20 mouse cellular contexts compared by ENCODE assay signal in the genomic region with DNA sequence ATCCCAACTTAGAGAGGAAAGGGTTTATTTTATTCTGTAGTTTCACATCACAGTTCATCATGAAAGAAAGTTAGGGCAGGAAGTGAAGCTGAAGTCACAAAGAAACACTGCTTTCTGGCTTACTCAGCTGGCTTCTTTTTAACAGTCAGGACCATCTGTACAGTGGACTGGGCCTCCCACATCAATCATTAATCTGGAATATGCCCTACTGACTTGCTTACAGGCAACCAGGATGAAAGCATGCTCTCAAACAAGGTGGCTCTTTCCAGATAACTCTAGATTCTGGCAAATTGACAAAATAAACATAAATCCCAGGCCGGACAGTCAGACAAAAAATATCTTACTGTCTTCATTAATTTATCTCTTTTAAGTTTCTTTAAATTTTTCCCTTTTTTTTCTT. TPM values are rescaled to one million over a fixed set of nuclear protein-coding genes. Genes with fewer than 3 reads are reported as not detected.
A peak's percentile ranks its signal among the peaks of the same experiment; 100 is the strongest.
DNase-seq lines count a peak whose midpoint lies in the region; ATAC-seq and TF ChIP-seq lines count a peak whose summit lies in the region.
"Had no signal": no experiment of that assay in that cellular context is flagged by ENCODE, and none has a peak within 500 bp of the region (broad histone marks: within the 10 kb centered on the region; RNA-seq: fewer than 3 reads in every experiment).

No protein-coding gene starts in this region.

- no peak overlapping the region for H3K4me3 ChIP-seq in kidney, adult 2 months (ENCODE audit: insufficient read depth, low read depth, low read length)
- H3K4me3 ChIP-seq in kidney, postnatal 0 days (replicated peaks; ENCODE audit: low read depth, low read length): no peak overlapping the region
- no peak overlapping the region for H3K4me3 ChIP-seq in kidney, embryonic 14.5 days (ENCODE audit: low read length)
- no peak overlapping the region for H3K4me3 ChIP-seq in liver, embryonic 16.5 days (ENCODE audit: low read depth, low read length)
- no peak overlapping the region for H3K4me3 ChIP-seq in liver, embryonic 12.5 days
- no peak overlapping the region for H3K4me3 ChIP-seq in forebrain, embryonic 11.5 days (ENCODE audit: low read depth, low read length)
- H3K4me3 ChIP-seq: embryonic facial prominence, embryonic 15.5 days; erythroblast, embryonic 14.5 days; forebrain, embryonic 10.5 days; forebrain, embryonic 15.5 days; heart, embryonic 13.5 days had no signal

- DNase-seq in kidney, adult 2 months: peak; percentile 46
- DNase-seq in kidney, adult 18-20 months: no peak
- peak; percentile 3 for DNase-seq in kidney, postnatal 0 days (ENCODE audit: low spot score)
- no peak for DNase-seq in forebrain, embryonic 11.5 days (ENCODE audit: low spot score)
- DNase-seq: adrenal gland, adult 2 months; adrenal gland, postnatal 36 days; cerebellum, adult 8-10 months; cerebellum, postnatal 14 days; embryo, embryonic 11 days; gastrocnemius, postnatal 36 days; heart, postnatal 36 days had no signal

- 19% methylated on average over 1 of the region's 1 CpGs for WGBS in kidney, adult 2 months
- 56% methylated on average over 1 of the region's 1 CpGs for WGBS in kidney, postnatal 0 days
- WGBS in kidney, embryonic 14.5 days: 66% methylated on average over 1 of the region's 1 CpGs
- WGBS in liver, embryonic 16.5 days (ENCODE audit: insufficient replicate concordance): 51% methylated on average over 1 of the region's 1 CpGs
- WGBS in liver, embryonic 12.5 days (ENCODE audit: insufficient replicate concordance): 50% methylated on average over 1 of the region's 1 CpGs
- 85% methylated on average over 1 of the region's 1 CpGs for WGBS in forebrain, embryonic 11.5 days

- H3K27me3 ChIP-seq in kidney, adult 2 months (replicated peaks; ENCODE audit: control insufficient read depth, insufficient read depth, low read length): no peaks in the 10 kb centered on the region; the same call in 1 of the 2 replicates
- H3K27me3 ChIP-seq in kidney, postnatal 0 days (ENCODE audit: insufficient read depth, low read length): no peaks in the 10 kb centered on the region
- H3K27me3 ChIP-seq in kidney, embryonic 14.5 days (ENCODE audit: control insufficient read depth, insufficient read depth, low read length): no peaks in the 10 kb centered on the region
- no peaks in the 10 kb centered on the region for H3K27me3 ChIP-seq in liver, embryonic 16.5 days (ENCODE audit: control insufficient read depth, insufficient read depth, low read depth, low read length)
- no peaks in the 10 kb centered on the region for H3K27me3 ChIP-seq in liver, embryonic 12.5 days (replicated peaks)
- no peaks in the 10 kb centered on the region for H3K27me3 ChIP-seq in forebrain, embryonic 11.5 days (ENCODE audit: control insufficient read depth, insufficient read depth, low read length)
- H3K27me3 ChIP-seq: CH12.LX; embryonic facial prominence, embryonic 15.5 days; forebrain, embryonic 15.5 days; heart, embryonic 13.5 days had no signal

- H3K4me2 ChIP-seq in kidney, postnatal 0 days (ENCODE audit: low read length): no peak overlapping the region
- H3K4me2 ChIP-seq in kidney, embryonic 14.5 days (replicated peaks; ENCODE audit: low read depth, low read length): no peak overlapping the region
- H3K4me2 ChIP-seq in liver, embryonic 16.5 days (ENCODE audit: low read depth, low read length): no peak overlapping the region
- no peak overlapping the region for H3K4me2 ChIP-seq in liver, embryonic 12.5 days
- H3K4me2 ChIP-seq in forebrain, embryonic 11.5 days (ENCODE audit: low read depth, low read length, severe bottlenecking): no peak overlapping the region
- H3K4me2 ChIP-seq: embryonic facial prominence, embryonic 15.5 days; forebrain, embryonic 15.5 days; heart, embryonic 13.5 days had no signal

- H3K9ac ChIP-seq in kidney, postnatal 0 days (ENCODE audit: low read depth, low read length): no peak overlapping the region
- H3K9ac ChIP-seq in kidney, embryonic 14.5 days (ENCODE audit: low read depth, low read length): no peak overlapping the region
- H3K9ac ChIP-seq in liver, embryonic 16.5 days (ENCODE audit: low read depth, low read length): no peak overlapping the region
- H3K9ac ChIP-seq in liver, embryonic 12.5 days: no peak overlapping the region
- H3K9ac ChIP-seq in forebrain, embryonic 11.5 days (ENCODE audit: low read length): no peak overlapping the region
- H3K9ac ChIP-seq: embryonic facial prominence, embryonic 15.5 days; forebrain, embryonic 15.5 days; heart, embryonic 13.5 days had no signal

- no peak for TF ChIP-seq CTCF in kidney, adult 2 months (conservative IDR thresholded peaks at IDR 0.05; ENCODE audit: insufficient read depth, insufficient read length, low read depth, low read length)
- no peak for TF ChIP-seq CTCF in kidney, postnatal 0 days (IDR thresholded peaks at IDR 0.05; ENCODE audit: low read depth)

- H3K4me1 ChIP-seq in kidney, adult 2 months (ENCODE audit: control insufficient read depth, insufficient read depth, low read length): no peaks in the 10 kb centered on the region
- no peaks in the 10 kb centered on the region for H3K4me1 ChIP-seq in kidney, postnatal 0 days (replicated peaks; ENCODE audit: insufficient read depth, low read length)
- no peaks in the 10 kb centered on the region for H3K4me1 ChIP-seq in kidney, embryonic 14.5 days (ENCODE audit: control insufficient read depth, insufficient read depth, low read length)
- H3K4me1 ChIP-seq in liver, embryonic 16.5 days (ENCODE audit: control insufficient read depth, low read depth, low read length): no peaks in the 10 kb centered on the region
- H3K4me1 ChIP-seq in liver, embryonic 12.5 days: no peaks in the 10 kb centered on the region
- H3K4me1 ChIP-seq in forebrain, embryonic 11.5 days (replicated peaks; ENCODE audit: control insufficient read depth, insufficient read depth, low read length): no peaks in the 10 kb centered on the region
- H3K4me1 ChIP-seq: embryonic facial prominence, embryonic 15.5 days; forebrain, embryonic 10.5 days; forebrain, embryonic 15.5 days had no signal

- no peaks in the 10 kb centered on the region for H3K9me3 ChIP-seq in kidney, postnatal 0 days (replicated peaks; ENCODE audit: low read length)
- no peaks in the 10 kb centered on the region for H3K9me3 ChIP-seq in kidney, embryonic 14.5 days (ENCODE audit: control insufficient read depth, low read length)
- H3K9me3 ChIP-seq in liver, embryonic 16.5 days (replicated peaks; ENCODE audit: control insufficient read depth, low read length): no peaks in the 10 kb centered on the region
- no peaks in the 10 kb centered on the region for H3K9me3 ChIP-seq in liver, embryonic 12.5 days (replicated peaks)
- no peaks in the 10 kb centered on the region for H3K9me3 ChIP-seq in forebrain, embryonic 11.5 days (ENCODE audit: control insufficient read depth, low read length)
- H3K9me3 ChIP-seq: embryonic facial prominence, embryonic 15.5 days; forebrain, embryonic 10.5 days; forebrain, embryonic 15.5 days; heart, embryonic 13.5 days had no signal

- no peak overlapping the region for H3K27ac ChIP-seq in kidney, adult 2 months (ENCODE audit: insufficient read depth, low read depth, low read length)
- H3K27ac ChIP-seq in kidney, postnatal 0 days: no peak overlapping the region
- H3K27ac ChIP-seq in kidney, embryonic 14.5 days (ENCODE audit: low read depth, low read length): no peak overlapping the region
- no peak overlapping the region for H3K27ac ChIP-seq in liver, embryonic 16.5 days (ENCODE audit: low read length)
- no peak overlapping the region for H3K27ac ChIP-seq in liver, embryonic 12.5 days
- H3K27ac ChIP-seq in forebrain, embryonic 11.5 days (ENCODE audit: low read depth, low read length): no peak overlapping the region
- H3K27ac ChIP-seq: embryonic facial prominence, embryonic 15.5 days; forebrain, embryonic 10.5 days; forebrain, embryonic 15.5 days; heart, embryonic 13.5 days had no signal

- H3K36me3 ChIP-seq in kidney, adult 2 months (ENCODE audit: control insufficient read depth, insufficient read depth, low read length): no peaks in the 10 kb centered on the region
- no peaks in the 10 kb centered on the region for H3K36me3 ChIP-seq in kidney, postnatal 0 days (ENCODE audit: insufficient read depth, low read length)
- H3K36me3 ChIP-seq in kidney, embryonic 14.5 days (ENCODE audit: control insufficient read depth, insufficient read depth, low read length): no peaks in the 10 kb centered on the region
- H3K36me3 ChIP-seq in liver, embryonic 16.5 days (ENCODE audit: control insufficient read depth, insufficient read depth): no peaks in the 10 kb centered on the region
- H3K36me3 ChIP-seq in liver, embryonic 12.5 days: no peaks in the 10 kb centered on the region
- no peaks in the 10 kb centered on the region for H3K36me3 ChIP-seq in forebrain, embryonic 11.5 days (ENCODE audit: control insufficient read depth, insufficient read depth, low read length)
- H3K36me3 ChIP-seq: embryonic facial prominence, embryonic 15.5 days; forebrain, embryonic 10.5 days; forebrain, embryonic 15.5 days; heart, embryonic 13.5 days had no signal

- ATAC-seq in kidney, postnatal 0 days (replicated peaks; ENCODE audit: low FRiP score, low read depth): no peak
- no peak for ATAC-seq in kidney, embryonic 14.5 days (ENCODE audit: low FRiP score, low TSS enrichment)
- peak; percentile 43; the same call in 1 of the 2 replicates for ATAC-seq in liver, embryonic 16.5 days (ENCODE audit: low read depth)
- ATAC-seq in liver, embryonic 12.5 days: no peak
- ATAC-seq in forebrain, embryonic 11.5 days (replicated peaks; ENCODE audit: low FRiP score): no peak
- ATAC-seq: forebrain, embryonic 15.5 days had no signal

- TF ChIP-seq POLR2A in kidney, adult 2 months (IDR thresholded peaks at IDR 0.05; ENCODE audit: low read depth, low read length): no peak

RNA-seq across cellular contexts. Expression of a gene that starts 27.8 kb away (rescaled TPM):
- polyA plus RNA-seq in kidney, adult 2 months (2012; rRNA removed): 3.3 and 6.1 TPM in 2 replicates
- 139 and 142 TPM in 2 replicates for polyA plus RNA-seq in kidney, postnatal 0 days (2015; fragmentation: Nextera tagmentation; extraction: Ambion mirVana)
- 82.7 and 114 TPM in 2 replicates for polyA plus RNA-seq in kidney, embryonic 14.5 days (2014; fragmentation: Nextera tagmentation; extraction: Ambion mirVana)
- 129 and 131 TPM in 2 replicates for polyA plus RNA-seq in liver, embryonic 16.5 days (2015; fragmentation: Nextera tagmentation; extraction: Ambion mirVana)
- polyA plus RNA-seq in liver, embryonic 12.5 days (2016; fragmentation: Nextera tagmentation; extraction: Ambion mirVana): 302 and 316 TPM in 2 replicates
- polyA plus RNA-seq in forebrain, embryonic 11.5 days (2014; fragmentation: Nextera tagmentation; extraction: Ambion mirVana): 87.6 and 94.8 TPM in 2 replicates
- polyA plus RNA-seq: erythroblast, embryonic 14.5 days had no signal

Comparison
In these comparisons a context has a peak if more than half of its experiments do, and no peak if none do; other contexts are left out.
1. DNase-seq: peak in kidney, adult 2 months (single experiment) and kidney, postnatal 0 days (single experiment); none in kidney, adult 18-20 months (single experiment) and forebrain, embryonic 11.5 days (single experiment).
2. RNA of a gene that starts 27.8 kb away (polyA plus RNA-seq): 302 to 316 TPM in liver, embryonic 12.5 days, 139 to 142 TPM in kidney, postnatal 0 days, 129 to 131 TPM in liver, embryonic 16.5 days, 87.6 to 94.8 TPM in forebrain, embryonic 11.5 days and 82.7 to 114 TPM in kidney, embryonic 14.5 days; 3.3 to 6.1 TPM in kidney, adult 2 months; every median in the first group is over 10 times any median in the second.